Comparison of ENCODE assay signal across 12 mouse cellular contexts in the genomic region with DNA sequence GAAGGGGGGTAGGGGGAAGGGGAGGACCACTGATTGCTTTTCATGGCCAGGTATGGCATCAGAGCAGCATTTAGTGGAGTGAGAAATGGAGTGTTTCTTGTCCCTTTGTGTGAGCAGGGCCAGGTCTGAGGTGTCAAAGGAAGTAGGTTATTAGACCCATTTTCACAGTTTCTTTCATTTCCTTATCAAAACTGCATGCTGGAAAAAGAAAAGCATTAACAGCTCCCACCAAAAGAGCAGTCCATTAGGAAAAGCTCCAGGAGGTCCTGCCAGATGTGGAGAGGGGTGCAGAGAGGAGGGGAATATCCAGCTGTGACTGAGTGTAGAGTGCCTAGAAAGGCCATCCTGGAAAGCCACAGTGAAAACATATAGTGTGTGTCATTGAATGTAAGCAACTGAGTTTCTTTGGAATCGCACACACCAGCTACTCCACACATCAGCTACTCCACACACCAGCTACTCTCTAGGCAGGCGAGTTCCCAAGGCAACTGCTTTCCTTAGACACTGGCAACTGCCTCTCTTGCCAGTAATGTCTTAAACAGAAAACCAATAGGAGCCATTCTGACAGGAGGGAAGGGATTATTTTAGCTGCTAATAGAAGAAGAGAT. TPM values are rescaled to one million over a fixed set of nuclear protein-coding genes. Genes with fewer than 3 reads are reported as not detected.
DNase-seq lines count a peak whose midpoint lies in the region; ATAC-seq and TF ChIP-seq lines count a peak whose summit lies in the region.
"Had no signal": no experiment of that assay in that cellular context is flagged by ENCODE, and none has a peak within 500 bp of the region (broad histone marks: within the 10 kb centered on the region; RNA-seq: fewer than 3 reads in every experiment).

No protein-coding gene starts in this region.

- no peak for TF ChIP-seq CTCF in bone marrow, adult 2 months (IDR thresholded peaks at IDR 0.05; ENCODE audit: control insufficient read depth, insufficient read depth, low read length)

- no peak for TF ChIP-seq POLR2A in bone marrow, adult 2 months (IDR thresholded peaks at IDR 0.05; ENCODE audit: borderline replicate concordance, control insufficient read depth, low read depth, low read length)

- H3K9ac ChIP-seq in hindbrain, embryonic 15.5 days, result no peak overlapping the region
- no peak overlapping the region for H3K9ac ChIP-seq in hindbrain, embryonic 11.5 days (ENCODE audit: low read depth, low read length)
- H3K9ac ChIP-seq in liver, embryonic 13.5 days, result peak overlapping the region; percentile 56
- H3K9ac ChIP-seq: lung, embryonic 15.5 days had no signal

- H3K36me3 ChIP-seq in hindbrain, embryonic 15.5 days, result no peaks in the 10 kb centered on the region
- H3K36me3 ChIP-seq in hindbrain, embryonic 11.5 days (ENCODE audit: control insufficient read depth, insufficient read depth, low read length), result no peaks in the 10 kb centered on the region
- H3K36me3 ChIP-seq in liver, embryonic 13.5 days, result peaks cover 20% of the 10 kb centered on the region
- H3K36me3 ChIP-seq: lung, embryonic 15.5 days had no signal

- H3K4me3 ChIP-seq in hindbrain, embryonic 15.5 days, result no peak overlapping the region
- H3K4me3 ChIP-seq in hindbrain, embryonic 11.5 days (ENCODE audit: low read depth, low read length), result no peak overlapping the region
- H3K4me3 ChIP-seq in bone marrow, adult 2 months (replicated peaks; ENCODE audit: control insufficient read depth, low read depth, low read length), result no peak overlapping the region
- no peak overlapping the region for H3K4me3 ChIP-seq in liver, embryonic 13.5 days (replicated peaks)
- H3K4me3 ChIP-seq: lung, embryonic 15.5 days had no signal

- H3K9me3 ChIP-seq in hindbrain, embryonic 15.5 days, result no peaks in the 10 kb centered on the region
- H3K9me3 ChIP-seq in hindbrain, embryonic 11.5 days (ENCODE audit: control insufficient read depth, low read length), result no peaks in the 10 kb centered on the region
- H3K9me3 ChIP-seq in liver, embryonic 13.5 days (replicated peaks), result peaks cover 9% of the 10 kb centered on the region
- H3K9me3 ChIP-seq: lung, embryonic 15.5 days had no signal

- 55% methylated on average over 2 of the region's 2 CpGs for WGBS in hindbrain, embryonic 15.5 days
- 62% methylated on average over 2 of the region's 2 CpGs for WGBS in hindbrain, embryonic 11.5 days
- 88% methylated on average over 2 of the region's 2 CpGs for WGBS in bone marrow, adult 2 months
- 73% methylated on average over 2 of the region's 2 CpGs for WGBS in liver, embryonic 13.5 days (ENCODE audit: insufficient replicate concordance)

- no peak overlapping the region for H3K4me2 ChIP-seq in hindbrain, embryonic 15.5 days
- no peak overlapping the region for H3K4me2 ChIP-seq in hindbrain, embryonic 11.5 days (replicated peaks; ENCODE audit: low read depth, low read length)
- H3K4me2 ChIP-seq in liver, embryonic 13.5 days, result peak overlapping the region; percentile 15; the same call in 1 of the 2 replicates
- H3K4me2 ChIP-seq: lung, embryonic 15.5 days had no signal

- no peak for DNase-seq in hindbrain, embryonic 11.5 days (ENCODE audit: low spot score)
- DNase-seq in liver, embryonic 13.5 days, result no peak
- no peak for DNase-seq in kidney, postnatal 25 days
- DNase-seq in lung, postnatal 14 days, result no peak
- DNase-seq: cerebellum, adult 2 months; layer of hippocampus, postnatal 36 days; right cerebral cortex, adult 18-20 months had no signal

- no peak for ATAC-seq in hindbrain, embryonic 15.5 days (ENCODE audit: low FRiP score, low read depth)
- ATAC-seq in hindbrain, embryonic 11.5 days (ENCODE audit: low FRiP score), result no peak
- ATAC-seq in erythroid progenitor cell, adult 5-6 weeks (replicated peaks; ENCODE audit: low FRiP score, poor library complexity, severe bottlenecking), result peak; percentile 37
- peak; percentile 41 for ATAC-seq in liver, embryonic 13.5 days (ENCODE audit: low read depth)

- peak overlapping the region; percentile 30; the same call in 1 of the 2 replicates for H3K27ac ChIP-seq in hindbrain, embryonic 15.5 days (replicated peaks)
- H3K27ac ChIP-seq in hindbrain, embryonic 11.5 days (ENCODE audit: low read depth, low read length), result no peak overlapping the region
- peak overlapping the region; percentile 40; the same call in 1 of the 2 replicates for H3K27ac ChIP-seq in bone marrow, adult 2 months (ENCODE audit: control insufficient read depth, insufficient read depth, low read depth, low read length, poor library complexity)
- H3K27ac ChIP-seq in liver, embryonic 13.5 days, result peak overlapping the region; percentile 93
- H3K27ac ChIP-seq: kidney, postnatal 0 days; lung, embryonic 15.5 days had no signal

- H3K27me3 ChIP-seq in hindbrain, embryonic 15.5 days, result no peaks in the 10 kb centered on the region
- H3K27me3 ChIP-seq in hindbrain, embryonic 11.5 days (ENCODE audit: control insufficient read depth, insufficient read depth, low read length), result no peaks in the 10 kb centered on the region
- H3K27me3 ChIP-seq in liver, embryonic 13.5 days, result no peaks in the 10 kb centered on the region
- H3K27me3 ChIP-seq: lung, embryonic 15.5 days had no signal

- H3K4me1 ChIP-seq in hindbrain, embryonic 15.5 days (replicated peaks), result peaks cover 14% of the 10 kb centered on the region
- no peaks in the 10 kb centered on the region for H3K4me1 ChIP-seq in hindbrain, embryonic 11.5 days (replicated peaks; ENCODE audit: control insufficient read depth, insufficient read depth, low read length)
- peaks cover 3% of the 10 kb centered on the region for H3K4me1 ChIP-seq in bone marrow, adult 2 months (ENCODE audit: control insufficient read depth, insufficient read depth, low read length)
- H3K4me1 ChIP-seq in liver, embryonic 13.5 days (replicated peaks), result peaks cover 89% of the 10 kb centered on the region
- H3K4me1 ChIP-seq: lung, embryonic 15.5 days had no signal

RNA-seq across cellular contexts. Expression of a gene that starts 46.8 kb away (rescaled TPM):
- 685 and 698 TPM in 2 replicates for polyA plus RNA-seq in hindbrain, embryonic 15.5 days (2015; fragmentation: Nextera tagmentation; extraction: Ambion mirVana)
- 783 and 816 TPM in 2 replicates for polyA plus RNA-seq in hindbrain, embryonic 11.5 days (2014; fragmentation: Nextera tagmentation; extraction: Ambion mirVana)
- polyA plus RNA-seq in bone marrow, adult 2 months (2011; ENCODE audit: insufficient read depth, insufficient read length, low replicate concordance, missing spikeins), result 790 and 1,396 TPM in 2 replicates
- total RNA-seq in erythroid progenitor cell, adult 5-6 weeks (2015; ENCODE audit: low replicate concordance), result 6,032 and 6,430 TPM in 2 replicates
- total RNA-seq in erythroid progenitor cell, adult 5-6 weeks (2017; ENCODE audit: low replicate concordance), result 6,106 and 7,183 TPM in 2 replicates
- 899 and 1,125 TPM in 2 replicates for polyA plus RNA-seq in liver, embryonic 13.5 days (2015; fragmentation: Nextera tagmentation; extraction: Ambion mirVana)

Comparison
In these comparisons a context has a peak if more than half of its experiments do, and no peak if none do; other contexts are left out.
1. ATAC-seq: peak in erythroid progenitor cell, adult 5-6 weeks (single experiment) and liver, embryonic 13.5 days (single experiment); none in hindbrain, embryonic 15.5 days (single experiment) and hindbrain, embryonic 11.5 days (single experiment).